Mouse (Mus musculus): ENCODE measurements around the gene Spock2. TPM values are rescaled to one million over a fixed set of nuclear protein-coding genes. Genes with fewer than 3 reads are reported as not detected.
"Not testable (repeated sequence)": the region's sequence is repeated elsewhere in the genome, so short reads cannot be mapped to it uniquely, and the experiment has no call there.

Gene Spock2
- polyA plus RNA-seq, 1 experiment, result 1.7 TPM

DNA sequence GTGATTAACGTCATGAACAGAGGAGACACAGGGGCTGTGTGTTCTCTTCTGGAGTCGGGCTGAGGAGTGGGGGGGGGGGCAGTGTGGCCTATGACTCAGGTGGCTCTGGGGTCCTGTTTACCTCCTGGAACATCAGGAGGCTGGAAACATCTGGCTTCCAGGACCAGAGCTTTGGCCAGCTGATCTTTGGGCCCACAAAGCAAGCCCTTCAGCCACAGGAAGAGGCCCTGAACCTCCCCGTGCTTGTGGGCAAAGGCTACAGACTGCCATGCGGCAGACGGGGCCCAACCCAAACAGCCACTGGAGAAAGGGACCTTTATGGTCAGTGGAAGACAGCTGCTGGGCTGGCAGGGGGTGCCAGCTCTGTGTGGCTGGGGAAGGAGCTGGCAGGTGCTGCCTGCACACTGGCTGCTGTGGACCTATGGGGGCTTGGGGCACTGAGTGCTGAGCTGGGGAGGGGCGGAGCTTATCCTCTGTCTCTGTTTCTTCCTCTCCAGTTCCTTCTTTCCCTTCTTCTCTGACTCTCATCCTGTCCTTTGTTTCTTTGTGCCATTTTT is 45.2 kb downstream of the Spock2 start:
- Histone ChIP-seq H3K4me3 (ENCODE audit: insufficient read depth, low read depth, low read length) (no peak overlapping the region), H3K27ac (replicated peaks; ENCODE audit: low read depth, low read length) (no peak overlapping the region), H3K4me1 (ENCODE audit: control insufficient read depth, insufficient read depth, insufficient read length, low read length) (no peaks in the 10 kb centered on the region)

DNA sequence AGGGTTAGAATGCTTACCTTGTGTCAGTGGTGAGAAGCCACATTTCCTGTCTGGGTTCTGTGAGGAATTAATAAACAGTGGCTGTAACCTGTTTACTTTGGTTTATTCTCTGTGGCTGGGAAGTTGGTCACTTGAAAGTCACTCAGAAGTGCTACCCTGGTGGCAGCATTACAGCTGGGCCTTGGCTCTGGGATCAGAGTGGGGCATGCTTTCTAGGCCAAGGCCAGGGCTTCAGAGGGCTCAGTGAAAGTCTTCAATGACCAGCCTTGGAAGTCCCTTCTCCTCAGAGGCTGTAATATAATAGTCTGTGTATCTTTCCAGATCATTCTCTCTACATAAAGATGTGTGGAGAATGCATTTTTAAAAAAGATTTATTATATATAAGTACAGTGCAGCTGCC is 50.0 kb downstream of the Spock2 start:
- H3K27ac ChIP-seq (replicated peaks; ENCODE audit: low read depth, low read length), result no peak overlapping the region
- H3K4me3 ChIP-seq (ENCODE audit: insufficient read depth, low read depth, low read length), result no peak overlapping the region
- H3K4me1 ChIP-seq (ENCODE audit: control insufficient read depth, insufficient read depth, insufficient read length, low read length), result no peaks in the 10 kb centered on the region

DNA sequence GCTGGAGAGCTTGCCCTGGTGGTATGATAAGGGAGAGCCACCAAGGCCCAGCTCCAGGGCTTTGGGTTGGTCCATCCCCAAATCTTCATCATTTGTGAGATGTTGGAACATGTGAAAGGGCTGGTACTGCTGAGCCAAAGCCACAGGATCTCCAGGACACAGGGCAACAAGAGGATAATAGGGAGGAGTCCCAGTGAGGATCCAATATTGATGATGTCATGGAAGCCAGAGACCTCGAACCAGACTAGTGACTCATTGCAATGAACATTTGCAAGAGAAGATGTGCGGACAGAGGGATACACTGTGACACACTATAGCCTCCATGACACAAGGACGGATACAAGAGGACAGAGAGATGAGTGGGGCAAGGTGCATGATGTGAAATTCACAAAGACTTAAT is 52.1 kb downstream of the Spock2 start:
- no peak overlapping the region for H3K27ac ChIP-seq (replicated peaks; ENCODE audit: low read depth, low read length)
- no peaks in the 10 kb centered on the region for H3K4me1 ChIP-seq (ENCODE audit: control insufficient read depth, insufficient read depth, insufficient read length, low read length)
- no peak overlapping the region for H3K4me3 ChIP-seq (ENCODE audit: insufficient read depth, low read depth, low read length)

- not testable (repeated sequence) for H3K4me1 ChIP-seq (ENCODE audit: control insufficient read depth, insufficient read depth, insufficient read length, low read length); H3K27ac ChIP-seq (replicated peaks; ENCODE audit: low read depth, low read length); H3K4me3 ChIP-seq (ENCODE audit: insufficient read depth, low read depth, low read length)
Measured at GRCm38 (mm10) chr10:60161397-60161796, 55.4 kb downstream of the Spock2 start.

- H3K4me3 ChIP-seq (ENCODE audit: insufficient read depth, low read depth, low read length); H3K4me1 ChIP-seq (ENCODE audit: control insufficient read depth, insufficient read depth, insufficient read length, low read length); H3K27ac ChIP-seq (replicated peaks; ENCODE audit: low read depth, low read length): not testable (repeated sequence)
Measured at GRCm38 (mm10) chr10:60162184-60162972, 56.4 kb downstream of the Spock2 start.

DNA sequence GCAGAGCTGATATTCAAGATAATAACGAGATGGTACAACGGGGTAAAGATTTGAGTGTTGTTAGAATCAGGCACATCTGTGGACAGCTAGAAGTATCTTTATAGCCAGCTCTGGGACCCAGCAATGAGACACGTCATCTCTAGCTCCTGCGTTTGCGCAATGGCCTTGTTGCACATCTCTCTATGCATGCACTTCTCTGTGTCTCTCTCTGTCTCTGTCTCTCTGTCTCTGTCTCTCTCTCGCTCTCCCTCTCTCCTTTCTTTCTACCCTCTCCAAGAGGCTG is 56.9 kb downstream of the Spock2 start:
- no peak overlapping the region for H3K4me3 ChIP-seq (ENCODE audit: insufficient read depth, low read depth, low read length)
- no peaks in the 10 kb centered on the region for H3K4me1 ChIP-seq (ENCODE audit: control insufficient read depth, insufficient read depth, insufficient read length, low read length)
- H3K27ac ChIP-seq (replicated peaks; ENCODE audit: low read depth, low read length), result no peak overlapping the region

DNA sequence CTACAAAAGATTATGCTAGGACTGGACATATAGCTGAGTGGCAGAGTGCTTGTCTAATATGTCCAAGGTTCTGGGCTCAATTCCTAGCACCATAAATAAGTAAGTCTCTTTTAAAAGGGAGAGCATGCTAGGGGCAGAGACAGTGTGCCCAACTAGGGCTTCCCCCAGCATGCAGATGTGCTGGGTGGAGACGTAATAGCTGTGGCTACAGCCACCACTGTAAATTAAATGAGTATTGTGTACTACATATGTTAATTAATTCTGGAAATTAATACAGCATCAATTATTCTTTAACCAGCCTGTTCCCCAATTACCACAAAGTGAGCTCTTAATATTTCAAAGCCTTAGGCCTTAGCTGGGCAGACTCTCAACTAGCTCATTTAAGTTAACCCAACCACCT is 58.9 kb downstream of the Spock2 start:
- Histone ChIP-seq H3K4me3 (ENCODE audit: insufficient read depth, low read depth, low read length) (no peak overlapping the region), H3K4me1 (ENCODE audit: control insufficient read depth, insufficient read depth, insufficient read length, low read length) (no peaks in the 10 kb centered on the region)

GRCm38 (mm10) chr10:60166068-60166467 is 60.0 kb downstream of the Spock2 start:
- Histone ChIP-seq H3K4me3 (ENCODE audit: insufficient read depth, low read depth, low read length) (no peak overlapping the region), H3K4me1 (ENCODE audit: control insufficient read depth, insufficient read depth, insufficient read length, low read length) (no peaks in the 10 kb centered on the region), H3K27ac (replicated peaks; ENCODE audit: low read depth, low read length) (no peak overlapping the region)

More for the DNA sequence above, 58.9 kb downstream of the Spock2 start:
- no peak overlapping the region for H3K27ac ChIP-seq (replicated peaks; ENCODE audit: low read depth, low read length)

GRCm38 (mm10) chr10:60168306-60168705 is 62.3 kb downstream of the Spock2 start:
- no peak overlapping the region for H3K4me3 ChIP-seq (ENCODE audit: insufficient read depth, low read depth, low read length)
- H3K27ac ChIP-seq (replicated peaks; ENCODE audit: low read depth, low read length), result no peak overlapping the region
- H3K4me1 ChIP-seq (ENCODE audit: control insufficient read depth, insufficient read depth, insufficient read length, low read length), result no peaks in the 10 kb centered on the region

GRCm38 (mm10) chr10:60168960-60169359 is 62.9 kb downstream of the Spock2 start:
- Histone ChIP-seq H3K4me3 (ENCODE audit: insufficient read depth, low read depth, low read length) (no peak overlapping the region), H3K4me1 (ENCODE audit: control insufficient read depth, insufficient read depth, insufficient read length, low read length) (no peaks in the 10 kb centered on the region), H3K27ac (replicated peaks; ENCODE audit: low read depth, low read length) (no peak overlapping the region)

DNA sequence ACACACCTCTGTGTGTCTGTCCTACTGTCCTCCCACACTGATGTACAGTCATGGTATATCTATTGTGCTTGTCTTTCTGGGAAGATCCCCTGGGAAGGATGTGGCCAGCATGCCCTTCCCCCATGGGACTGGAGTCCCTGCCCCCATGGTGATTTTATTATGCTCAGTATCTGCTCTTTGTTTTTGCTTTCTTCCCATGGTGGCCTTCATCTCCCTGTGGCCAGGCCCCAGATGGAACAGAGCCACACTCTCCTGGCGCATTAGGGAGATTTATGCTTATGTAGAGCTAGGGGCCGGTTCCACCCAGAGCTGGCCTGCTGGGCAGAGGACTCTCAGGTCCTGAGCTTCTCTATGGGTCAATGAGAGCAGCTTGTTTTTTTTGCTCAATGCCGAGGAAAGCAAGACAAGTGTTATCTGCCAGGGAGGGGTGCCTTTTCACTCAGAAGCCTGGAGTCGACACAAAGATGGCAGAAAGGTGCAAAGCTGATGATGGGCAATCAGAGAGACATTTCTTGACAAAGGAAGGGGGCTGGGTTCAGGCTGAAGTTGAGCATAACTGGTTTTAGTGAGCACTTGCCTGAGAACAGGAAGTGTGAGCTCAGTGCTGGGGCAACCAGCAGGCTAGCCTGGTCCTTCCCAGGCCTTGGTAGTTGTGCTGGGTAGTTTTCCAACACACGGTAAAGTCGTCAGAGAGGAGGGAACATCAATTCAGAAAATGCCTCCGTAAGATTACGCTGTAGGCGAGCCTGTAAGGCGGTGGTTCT is 64.5 kb downstream of the Spock2 start:
- H3K4me1 ChIP-seq (ENCODE audit: control insufficient read depth, insufficient read depth, insufficient read length, low read length), result no peaks in the 10 kb centered on the region
- H3K27ac ChIP-seq (replicated peaks; ENCODE audit: low read depth, low read length), result no peak overlapping the region
- H3K4me3 ChIP-seq (ENCODE audit: insufficient read depth, low read depth, low read length), result no peak overlapping the region

- Histone ChIP-seq H3K4me3 (ENCODE audit: insufficient read depth, low read depth, low read length) (no peak overlapping the region), H3K27ac (replicated peaks; ENCODE audit: low read depth, low read length) (no peak overlapping the region), H3K4me1 (ENCODE audit: control insufficient read depth, insufficient read depth, insufficient read length, low read length) (no peaks in the 10 kb centered on the region)
Measured at GRCm38 (mm10) chr10:60171368-60171767, 65.3 kb downstream of the Spock2 start.

DNA sequence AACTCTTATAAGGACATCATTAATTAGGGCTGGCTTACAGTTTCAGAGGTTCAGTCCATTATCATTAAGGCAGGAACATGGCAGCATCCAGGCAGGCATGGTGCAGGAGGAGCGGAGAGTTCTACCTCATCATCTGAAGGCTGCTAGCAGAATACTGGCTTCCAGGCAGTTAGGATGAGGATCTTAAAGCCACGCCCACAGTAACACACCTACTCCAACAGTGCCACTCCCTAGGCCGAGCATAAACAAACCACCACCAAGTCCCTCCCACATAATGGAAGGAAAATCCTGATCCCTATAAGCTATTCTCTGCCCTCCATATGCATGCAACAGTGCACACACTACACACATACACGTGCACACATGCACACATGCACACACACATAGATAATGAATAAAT is 66.3 kb downstream of the Spock2 start:
- H3K4me1 ChIP-seq (ENCODE audit: control insufficient read depth, insufficient read depth, insufficient read length, low read length), result no peaks in the 10 kb centered on the region
- H3K4me3 ChIP-seq (ENCODE audit: insufficient read depth, low read depth, low read length), result no peak overlapping the region
- H3K27ac ChIP-seq (replicated peaks; ENCODE audit: low read depth, low read length), result no peak overlapping the region

DNA sequence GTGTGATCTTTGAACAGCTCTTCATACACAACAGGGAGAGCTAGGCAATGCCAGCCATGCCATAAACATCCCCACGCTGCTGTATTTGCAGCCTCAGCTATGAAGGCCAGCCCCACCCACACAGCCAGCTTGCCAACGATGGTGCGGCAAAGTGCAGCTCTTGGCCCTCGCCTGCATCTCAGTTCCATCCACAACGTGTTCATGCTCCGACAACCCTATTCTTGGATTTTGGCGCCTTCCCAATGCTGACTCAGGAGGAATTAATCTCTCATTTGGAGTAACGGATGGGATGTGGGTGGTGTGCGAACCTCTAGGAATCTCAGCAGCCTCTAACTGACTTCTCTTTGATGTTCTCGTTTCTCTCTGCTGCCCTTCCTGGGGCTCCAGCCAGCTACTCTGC is 67.0 kb downstream of the Spock2 start:
- no peak overlapping the region for H3K27ac ChIP-seq (replicated peaks; ENCODE audit: low read depth, low read length)
- H3K4me3 ChIP-seq (ENCODE audit: insufficient read depth, low read depth, low read length), result no peak overlapping the region
- no peaks in the 10 kb centered on the region for H3K4me1 ChIP-seq (ENCODE audit: control insufficient read depth, insufficient read depth, insufficient read length, low read length)

GRCm38 (mm10) chr10:60174506-60174905 is 68.5 kb downstream of the Spock2 start:
- H3K4me3 ChIP-seq (ENCODE audit: insufficient read depth, low read depth, low read length), result no peak overlapping the region
- no peak overlapping the region for H3K27ac ChIP-seq (replicated peaks; ENCODE audit: low read depth, low read length)
- no peaks in the 10 kb centered on the region for H3K4me1 ChIP-seq (ENCODE audit: control insufficient read depth, insufficient read depth, insufficient read length, low read length)

DNA sequence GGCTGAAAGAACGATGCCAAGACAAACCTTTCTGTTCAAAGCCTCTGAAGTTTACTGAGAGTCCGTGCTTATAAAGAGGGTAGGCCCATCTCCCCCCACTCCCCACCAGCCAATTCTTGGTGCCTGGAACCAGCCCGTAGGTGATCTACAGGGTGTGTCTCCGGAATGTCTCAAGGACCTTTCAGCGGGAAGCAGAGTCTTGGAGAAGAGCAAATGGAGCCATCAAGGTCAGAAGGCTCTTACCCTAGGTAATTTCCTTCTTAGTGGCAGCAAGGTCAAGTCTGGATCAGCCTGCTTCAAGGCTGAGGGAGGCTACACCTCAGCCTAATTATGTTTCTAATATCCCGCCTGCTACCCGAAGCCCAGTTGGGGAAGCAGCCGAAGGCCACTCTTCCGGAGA is 69.3 kb downstream of the Spock2 start:
- H3K4me3 ChIP-seq (ENCODE audit: insufficient read depth, low read depth, low read length); H3K27ac ChIP-seq (replicated peaks; ENCODE audit: low read depth, low read length); H3K4me1 ChIP-seq (ENCODE audit: control insufficient read depth, insufficient read depth, insufficient read length, low read length): not testable (repeated sequence)

All from brown adipose tissue, adult 24 weeks (tissue).